Mouse (Mus musculus): Measurements from ENCODE around the gene Plpp3.

DNA sequence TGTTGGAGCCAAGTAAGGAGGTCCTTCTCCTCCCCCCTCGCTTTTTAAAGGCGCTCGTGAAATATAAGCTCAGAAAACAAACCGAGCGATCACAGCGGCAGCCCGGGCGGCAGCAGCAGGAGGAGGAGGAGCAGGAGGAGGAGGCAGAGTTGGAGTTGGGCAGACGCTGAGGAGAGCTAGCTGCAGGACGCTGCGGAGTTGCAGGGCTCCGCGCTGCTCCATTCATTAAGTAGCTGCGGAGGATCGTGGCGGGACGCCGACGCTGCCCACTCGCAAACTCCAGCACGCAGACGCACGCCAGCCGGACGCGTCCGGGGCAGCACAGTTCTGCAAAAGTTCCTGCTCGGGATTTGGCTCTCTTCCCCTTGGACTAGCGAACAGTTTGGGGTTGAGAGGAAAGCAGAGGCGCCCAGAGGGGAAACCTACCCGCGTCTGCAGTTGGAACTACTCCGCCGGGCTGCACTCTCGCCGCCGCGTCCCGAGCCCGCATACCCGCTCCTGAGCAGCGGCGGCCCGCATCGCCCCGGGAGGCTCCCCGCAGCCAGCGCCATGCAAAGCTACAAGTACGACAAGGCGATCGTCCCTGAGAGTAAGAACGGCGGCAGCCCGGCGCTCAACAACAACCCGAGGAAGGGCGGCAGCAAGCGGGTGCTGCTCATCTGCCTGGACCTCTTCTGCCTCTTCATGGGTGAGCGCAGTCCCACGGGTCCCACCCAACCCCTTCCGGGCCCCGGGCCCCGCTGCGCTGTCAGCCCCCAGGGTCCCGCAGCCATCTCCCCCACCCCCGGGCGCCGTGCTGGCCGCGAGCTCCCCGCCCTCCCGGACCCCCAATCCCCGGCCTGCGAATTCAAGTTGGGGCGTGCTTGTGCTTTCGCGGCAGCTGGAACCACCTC is at the start of gene Plpp3:
- no peak for TF ChIP-seq CTCF (IDR thresholded peaks at IDR 0.05; ENCODE audit: low read depth)
- TF ChIP-seq EP300 (optimal IDR thresholded peaks at IDR 0.05) = no peak
